ENCODE assay signal across 8 mouse cellular contexts in the genomic region with DNA sequence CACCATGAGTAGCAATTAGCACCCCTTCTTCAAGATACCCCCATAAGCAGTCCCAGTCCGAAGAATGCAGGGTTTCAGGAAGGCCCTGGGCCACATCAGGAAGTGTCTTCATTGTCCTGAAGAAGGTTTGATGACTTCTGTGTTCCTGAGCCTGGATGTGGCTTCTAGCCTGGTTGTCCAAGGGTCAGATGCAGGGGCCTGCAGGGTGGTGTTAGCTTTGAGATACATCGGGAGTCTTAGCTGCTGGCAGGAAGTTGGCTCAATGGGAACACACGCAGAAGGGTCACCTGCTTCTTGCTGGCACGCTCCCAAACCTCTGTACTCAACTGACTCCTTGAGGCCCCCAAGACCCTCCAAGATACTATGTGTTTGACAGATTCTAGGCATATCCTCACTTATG. TPM values are rescaled to one million over a fixed set of nuclear protein-coding genes. Genes with fewer than 3 reads are reported as not detected.
DNase-seq lines count a peak whose midpoint lies in the region; ATAC-seq and TF ChIP-seq lines count a peak whose summit lies in the region.
"Had no signal": no experiment of that assay in that cellular context is flagged by ENCODE, and none has a peak within 500 bp of the region (broad histone marks: within the 10 kb centered on the region; RNA-seq: fewer than 3 reads in every experiment).

No protein-coding gene starts in this region.

- H3K27me3 ChIP-seq in heart, embryonic 16.5 days (ENCODE audit: control insufficient read depth, insufficient read depth, low read length) = no peaks in the 10 kb centered on the region
- H3K27me3 ChIP-seq in liver, embryonic 16.5 days (ENCODE audit: control insufficient read depth, insufficient read depth, low read depth, low read length) = no peaks in the 10 kb centered on the region

- in situ Hi-C loops in ES-E14 (cut with MboI; ENCODE audit: low sequenced_read_pairs in 2 of 2, unreplicated experiment in 2 of 2) = no loop called here

- 33% methylated on average over 4 of the region's 4 CpGs for WGBS in heart, embryonic 16.5 days
- WGBS in liver, embryonic 16.5 days (ENCODE audit: insufficient replicate concordance) = 39% methylated on average over 4 of the region's 4 CpGs

- peaks cover 31 to 37% of the 10 kb centered on the region in 2 experiments for H3K4me1 ChIP-seq in ES-E14 (ENCODE audit: control insufficient read depth in 2 of 2, insufficient read depth in 2 of 2, low read length in 2 of 2, poor library complexity in 1 of 2)
- H3K4me1 ChIP-seq in heart, embryonic 16.5 days (ENCODE audit: control insufficient read depth, insufficient read depth, low read length) = peaks cover 70% of the 10 kb centered on the region
- peaks cover 68% of the 10 kb centered on the region for H3K4me1 ChIP-seq in liver, embryonic 16.5 days (ENCODE audit: control insufficient read depth, low read depth, low read length)

- peak overlapping the region; percentile 71; the same call in 1 of the 2 replicates for H3K4me2 ChIP-seq in heart, embryonic 16.5 days (ENCODE audit: low read depth, low read length)
- H3K4me2 ChIP-seq in liver, embryonic 16.5 days (ENCODE audit: low read depth, low read length) = peak overlapping the region; percentile 83

- peak overlapping the region in 1 of 2 experiments; percentile 62; a peak in 1 of 4 replicates for H3K4me3 ChIP-seq in ES-E14 (ENCODE audit: insufficient read depth in 1 of 2, low read depth in 1 of 2, low read length in 2 of 2, poor library complexity in 1 of 2, severe bottlenecking in 1 of 2)
- H3K4me3 ChIP-seq in heart, embryonic 16.5 days (ENCODE audit: low read length) = no peak overlapping the region
- H3K4me3 ChIP-seq in liver, embryonic 16.5 days (ENCODE audit: low read depth, low read length) = no peak overlapping the region

- H3K9me3 ChIP-seq in ES-E14 (ENCODE audit: control insufficient read depth, insufficient read depth, low read depth, low read length) = no peaks in the 10 kb centered on the region
- H3K9me3 ChIP-seq in heart, embryonic 16.5 days (replicated peaks; ENCODE audit: control insufficient read depth, low read length) = no peaks in the 10 kb centered on the region
- H3K9me3 ChIP-seq in liver, embryonic 16.5 days (replicated peaks; ENCODE audit: control insufficient read depth, low read length) = no peaks in the 10 kb centered on the region

- no peak for ATAC-seq in heart, embryonic 16.5 days (replicated peaks; ENCODE audit: extremely low read depth, insufficient read depth, low FRiP score)
- ATAC-seq in liver, embryonic 16.5 days (ENCODE audit: low read depth) = no peak

- H3K27ac ChIP-seq in ES-E14 (ENCODE audit: insufficient read depth, low read depth, low read length, poor library complexity, severe bottlenecking) = peak overlapping the region; percentile 98
- H3K27ac ChIP-seq in heart, embryonic 16.5 days (ENCODE audit: low read length) = peak overlapping the region; percentile 100
- peak overlapping the region; percentile 97 for H3K27ac ChIP-seq in liver, embryonic 16.5 days (ENCODE audit: low read length)

- H3K36me3 ChIP-seq in ES-E14 (ENCODE audit: control insufficient read depth, insufficient read depth, low read length, poor library complexity, severe bottlenecking) = no peaks in the 10 kb centered on the region
- no peaks in the 10 kb centered on the region for H3K36me3 ChIP-seq in heart, embryonic 16.5 days (ENCODE audit: control insufficient read depth, insufficient read depth)
- H3K36me3 ChIP-seq in liver, embryonic 16.5 days (ENCODE audit: control insufficient read depth, insufficient read depth) = no peaks in the 10 kb centered on the region

- H3K9ac ChIP-seq in ES-E14 (ENCODE audit: insufficient read depth, low read depth, low read length, poor library complexity, severe bottlenecking) = peak overlapping the region; percentile 84; the same call in 1 of the 2 replicates
- H3K9ac ChIP-seq in heart, embryonic 16.5 days (ENCODE audit: low read length) = peak overlapping the region; percentile 80
- H3K9ac ChIP-seq in liver, embryonic 16.5 days (ENCODE audit: low read depth, low read length) = peak overlapping the region; percentile 83

- peak; percentile 12 for DNase-seq in CD4-positive helper T cell, adult 2 months (ENCODE audit: low read depth, low spot score)
- DNase-seq in ES-E14 (ENCODE audit: low read depth, low spot score) = no peak
- DNase-seq in ovary, postnatal 36 days (ENCODE audit: low spot score) = no peak
- DNase-seq in B cell, adult 2 months = no peak
- no peak for DNase-seq in retina, embryonic 14.5 days (ENCODE audit: low spot score)
- DNase-seq: cerebellum, adult 9-10 months had no signal

TF ChIP-seq in ES-E14, 5 proteins besides CTCF, POLR2A, EP300 and RAD21:
- TF ChIP-seq CHD2 (IDR thresholded peaks at IDR 0.05; ENCODE audit: low read depth, low read length) (no peak), ZNF384 (IDR thresholded peaks at IDR 0.05; ENCODE audit: low read depth, low read length) (no peak), ZC3H11A (IDR thresholded peaks at IDR 0.05; ENCODE audit: borderline replicate concordance, low read depth, low read length) (no peak), MAFK (IDR thresholded peaks at IDR 0.05; ENCODE audit: insufficient read depth, low read depth, low read length) (no peak), HCFC1 (IDR thresholded peaks at IDR 0.05; ENCODE audit: borderline replicate concordance, insufficient read depth, low read length) (no peak)

RNA-seq across cellular contexts. Expression of a gene that starts 17.7 kb away (rescaled TPM):
- total RNA-seq in ES-E14 (2012; rRNA removed) = 125 and 131 TPM in 2 replicates
- polyA plus RNA-seq in heart, embryonic 16.5 days (2015; fragmentation: Nextera tagmentation; extraction: Ambion mirVana) = 412 and 420 TPM in 2 replicates
- polyA plus RNA-seq in liver, embryonic 16.5 days (2015; fragmentation: Nextera tagmentation; extraction: Ambion mirVana) = 300 and 331 TPM in 2 replicates

RNA-seq across cellular contexts. Expression of a gene that starts 20.4 kb away (rescaled TPM):
- total RNA-seq in ES-E14 (2012; rRNA removed) = 40.0 and 58.6 TPM in 2 replicates
- 20.3 and 20.8 TPM in 2 replicates for polyA plus RNA-seq in heart, embryonic 16.5 days (2015; fragmentation: Nextera tagmentation; extraction: Ambion mirVana)
- 14.2 and 14.3 TPM in 2 replicates for polyA plus RNA-seq in liver, embryonic 16.5 days (2015; fragmentation: Nextera tagmentation; extraction: Ambion mirVana)
